Mouse (Mus musculus) left cerebral cortex, adult 6 months (tissue): ENCODE results near the gene Hspbap1. TPM values are rescaled to one million over a fixed set of nuclear protein-coding genes. Genes with fewer than 3 reads are reported as not detected.

Experiments used
- long read RNA-seq, 2 experiments: library from polyadenylated mRNA; unstranded; transcript quantifications; one replicate each; pipeline ENCODE4 v2.0.0; 2019 to 2020
- polyA plus RNA-seq: library from polyadenylated mRNA; unstranded; fragments of <200 nt; fragmentation: Nextera tagmentation; gene quantifications from 2 replicates; pipeline ENCODE4 v1.2.3, GENCODE M21; 2021

Hspbap1 gene
- polyA plus RNA-seq: 4.4 and 4.6 TPM in 2 replicates
- long read RNA-seq, experiment 1, transcript Hspbap1-202 (8 exons, 1,703 nt): major isoform, 18 of 31 reads
- long read RNA-seq, experiment 1, partial matches to known transcripts: 3 of 31 reads
- long read RNA-seq, experiment 1, other reads (novel, unspliced or antisense): 10 of 31 reads
- long read RNA-seq, experiment 2, partial matches to known transcripts: 2 of 8 reads
- long read RNA-seq, experiment 2, other reads (novel, unspliced or antisense): 3 of 8 reads

GRCm38 (mm10) chr16:35769878-35770657 is at the start of gene Hspbap1:
TSS of gene Hspbap1 (plus strand) at chr16:35770375.

DNA sequence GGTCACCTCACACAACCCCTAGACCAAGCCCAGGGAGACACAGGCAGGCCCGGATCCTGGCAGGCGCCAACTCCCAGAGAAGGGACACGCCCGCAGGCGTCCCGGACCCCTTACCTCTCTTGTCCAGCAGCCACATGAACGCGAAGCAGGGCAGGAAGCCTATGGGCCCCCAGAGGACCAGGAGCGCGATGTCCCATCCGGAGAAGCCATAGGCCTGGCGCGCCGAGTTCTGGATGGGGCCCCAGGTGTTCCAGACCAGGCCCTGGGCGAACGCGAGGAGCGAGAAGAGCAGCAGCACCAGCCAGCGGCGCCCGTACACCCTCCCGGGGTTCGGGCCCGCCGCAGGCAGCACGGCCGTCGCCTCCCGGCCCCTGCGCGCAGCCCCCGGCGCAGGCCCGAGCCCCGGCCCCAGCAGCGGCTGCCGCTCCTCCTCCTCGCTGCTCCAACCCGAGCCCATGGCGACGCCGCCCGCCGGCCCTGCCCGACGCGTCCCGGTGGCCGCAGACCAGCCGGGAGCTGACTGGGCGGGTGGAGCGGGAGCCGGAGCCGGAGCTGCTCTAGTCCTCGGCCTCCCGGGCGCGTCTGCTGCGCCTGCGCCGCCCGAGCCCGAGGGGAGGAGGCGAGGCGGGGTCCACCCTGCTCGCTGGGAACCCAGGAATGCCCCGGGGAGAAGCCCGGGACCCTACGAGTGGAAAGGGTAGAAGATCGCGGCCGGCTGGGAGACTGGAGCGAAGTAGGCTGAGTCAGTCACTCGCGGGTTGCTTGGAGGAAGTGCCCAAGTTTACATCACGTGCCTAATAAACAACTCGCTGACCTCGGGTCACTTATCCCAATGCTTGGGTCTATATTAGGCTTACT is 1.2 kb upstream of the Hspbap1 start, which contains the start of gene Dirc2:
Gene Dirc2 (minus strand): TSS at position 572 of the 858 bp plus-strand sequence.

GRCm38 (mm10) chr16:35871048-35871851 is 101.1 kb downstream of the Hspbap1 start, which contains the start of gene Parp14:
TSS of gene Parp14 (minus strand) at chr16:35871544.

Other genes starting within 250 kb of the Hspbap1 start
- gene Sema5b, start 229.2 kb upstream of the Hspbap1 start, polyA plus RNA-seq: 3.7 and 3.8 TPM in 2 replicates
- gene Dirc2, start 1.0 kb upstream of the Hspbap1 start, polyA plus RNA-seq: 6.4 TPM in 2 replicates
- 0.16 and 0.21 TPM in 2 replicates for gene Parp14, start 101.2 kb downstream of the Hspbap1 start, polyA plus RNA-seq
- gene Parp9, start 168.1 kb downstream of the Hspbap1 start, polyA plus RNA-seq: 2.0 and 2.3 TPM in 2 replicates
- gene Dtx3l, start 168.8 kb downstream of the Hspbap1 start, polyA plus RNA-seq: 1.4 and 1.7 TPM in 2 replicates
- gene Kpna1, start 208.4 kb downstream of the Hspbap1 start, polyA plus RNA-seq: 38.2 and 56.5 TPM in 2 replicates